Mouse (Mus musculus) ES-Bruce4 (cell line): ENCODE measurements around the gene Ttc7b.

ENCODE experiments used
- CTCF ChIP-seq: IDR thresholded peaks from one replicate; pipeline ENCODE4 v1.8.1; 2011; ENCODE audit warnings: low read depth, low read length
- EP300 ChIP-seq: IDR thresholded peaks from 2 replicates; pipeline ENCODE4 v1.6.1; 2011; ENCODE audit warnings: low read depth, low read length; ENCODE audit not compliant: insufficient read depth
- POLR2A ChIP-seq: IDR thresholded peaks from one replicate; pipeline ENCODE4 v1.8.1; 2011; ENCODE audit warnings: low read length; ENCODE audit not compliant: insufficient read depth

GRCm38 (mm10) chr12:100478151-100478550 is 42.5 kb downstream of the Ttc7b start:
- TF ChIP-seq CTCF (no peak), POLR2A (no peak), EP300 (no peak)
